Mouse (Mus musculus) neural tube, embryonic 13.5 days (tissue): ENCODE results near the gene Ugt1a2. TPM values are rescaled to one million over a fixed set of nuclear protein-coding genes. Genes with fewer than 3 reads are reported as not detected.
"Not testable (repeated sequence)": the region's sequence is repeated elsewhere in the genome, so short reads cannot be mapped to it uniquely, and the experiment has no call there.

ENCODE experiments used
- ATAC-seq: fragments of 200-750 bp; cut with Nextera tagmentation; 2 replicates; pipeline ENCODE4 v1.8.0; 2017; ENCODE audit warnings: low read depth, mild to moderate bottlenecking, moderate TSS enrichment, moderate library complexity
- H3K27ac ChIP-seq: fragments of 300-500 bp; sonication (generic); replicated peaks from 2 replicates; pipeline ENCODE4 v1.5.1; 2015; ENCODE audit warnings: moderate library complexity, mild to moderate bottlenecking, inconsistent platforms
- H3K27me3 ChIP-seq: fragments of 300-500 bp; sonication (generic); 2 replicates; pipeline ENCODE4 v1.6.1; 2015; ENCODE audit warnings: mild to moderate bottlenecking, inconsistent platforms
- H3K36me3 ChIP-seq: fragments of 300-500 bp; sonication (generic); 2 replicates; pipeline ENCODE4 v1.6.1; 2015; ENCODE audit warnings: mild to moderate bottlenecking, inconsistent platforms
- H3K4me1 ChIP-seq: fragments of 300-500 bp; sonication (generic); replicated peaks from 2 replicates; pipeline ENCODE4 v1.6.1; 2015; ENCODE audit warnings: inconsistent platforms
- H3K4me2 ChIP-seq: fragments of 300-500 bp; sonication (generic); 2 replicates; pipeline ENCODE4 v1.6.1; 2015; ENCODE audit warnings: inconsistent platforms, mild to moderate bottlenecking, moderate library complexity
- H3K4me3 ChIP-seq: fragments of 300-500 bp; sonication (generic); 2 replicates; pipeline ENCODE4 v1.5.1; 2015; ENCODE audit warnings: mild to moderate bottlenecking, inconsistent platforms
- H3K9ac ChIP-seq: fragments of 300-500 bp; sonication (generic); 2 replicates; pipeline ENCODE4 v1.6.1; 2015; ENCODE audit warnings: moderate library complexity, mild to moderate bottlenecking, inconsistent platforms
- H3K9me3 ChIP-seq: fragments of 300-500 bp; sonication (generic); 2 replicates; pipeline ENCODE4 v1.6.1; 2016; ENCODE audit warnings: inconsistent platforms
- WGBS: fragments of 180-500 bp; shearing (Covaris S2); methylation state at CpG from one replicate; pipeline ENCODE4 v1.1.7; 2015; 5-methylcytosine and 5-hydroxymethylcytosine counted together
- polyA plus RNA-seq: library from polyadenylated mRNA; unstranded; fragments of >200 nt; fragmentation: Nextera tagmentation; extraction: Ambion mirVana; gene quantifications from 2 replicates; pipeline ENCODE4 v1.2.1, GENCODE M21; 2015

Ugt1a2 gene
- not detected in 2 replicates for polyA plus RNA-seq

DNA sequence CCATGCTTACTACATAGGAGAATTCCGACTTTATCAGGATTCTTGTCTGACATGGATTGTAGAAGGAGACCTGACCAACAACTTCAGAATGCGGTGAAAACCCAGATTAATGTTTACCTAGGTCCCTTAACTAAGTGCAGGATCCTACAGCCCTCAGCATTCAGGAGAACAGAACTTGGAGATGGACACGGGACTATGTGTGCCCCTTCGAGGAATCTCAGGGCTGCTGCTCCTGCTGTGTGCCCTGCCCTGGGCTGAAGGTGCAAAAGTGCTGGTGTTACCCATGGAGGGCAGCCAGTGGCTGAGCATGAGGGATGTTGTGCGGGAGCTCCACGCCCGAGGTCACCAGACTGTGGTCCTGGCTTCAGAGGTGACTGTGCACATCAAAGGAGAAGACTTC lies at the start of gene Ugt1a2:
TSS of gene Ugt1a2 (plus strand) at position 146 of the 400 bp plus-strand sequence.
- peaks cover 9% of the 10 kb centered on the region; the same call in 1 of the 2 replicates for H3K9me3 ChIP-seq
- no peaks in the 10 kb centered on the region for H3K27me3 ChIP-seq
- no peak for ATAC-seq
- no peak within 1 kb of the TSS for H3K4me3 ChIP-seq
- H3K9ac ChIP-seq = no peak within 1 kb of the TSS
- no peaks in the 10 kb centered on the region; the same call in 1 of the 2 replicates for H3K4me1 ChIP-seq
- no peaks in the 10 kb centered on the region for H3K36me3 ChIP-seq
- H3K4me2 ChIP-seq = no peak within 1 kb of the TSS
- no peak within 1 kb of the TSS for H3K27ac ChIP-seq
- WGBS = 80% methylated on average over 7 of the region's 7 CpGs

DNA sequence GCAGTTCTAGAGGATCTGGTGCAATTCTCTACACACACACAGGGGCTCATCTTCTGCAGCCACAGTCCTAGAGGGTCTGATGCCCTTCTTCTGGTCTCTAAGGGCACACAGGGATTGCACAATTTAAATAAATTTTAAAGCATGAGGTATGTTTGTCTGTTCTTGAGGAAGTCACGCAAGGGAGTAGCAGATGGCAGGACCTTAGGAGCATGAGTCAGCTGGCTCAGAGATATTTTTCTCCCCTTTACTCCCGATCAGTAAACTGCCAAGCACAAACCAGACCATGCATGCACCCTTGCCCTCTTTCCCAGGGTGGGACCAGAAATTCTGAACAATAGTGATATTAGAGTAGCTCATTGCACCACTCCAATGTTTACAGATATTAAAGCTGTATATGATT lies 42.0 kb upstream of the Ugt1a2 start:
- H3K4me3 ChIP-seq = no peak overlapping the region
- H3K27me3 ChIP-seq = no peaks in the 10 kb centered on the region
- no peak overlapping the region for H3K27ac ChIP-seq
- no peak overlapping the region for H3K9ac ChIP-seq
- H3K9me3 ChIP-seq = no peaks in the 10 kb centered on the region
- no peaks in the 10 kb centered on the region for H3K4me1 ChIP-seq
- no peaks in the 10 kb centered on the region for H3K36me3 ChIP-seq
- ATAC-seq = no peak
- no peak overlapping the region for H3K4me2 ChIP-seq
- WGBS = 87% methylated on average over 2 of the region's 2 CpGs

DNA sequence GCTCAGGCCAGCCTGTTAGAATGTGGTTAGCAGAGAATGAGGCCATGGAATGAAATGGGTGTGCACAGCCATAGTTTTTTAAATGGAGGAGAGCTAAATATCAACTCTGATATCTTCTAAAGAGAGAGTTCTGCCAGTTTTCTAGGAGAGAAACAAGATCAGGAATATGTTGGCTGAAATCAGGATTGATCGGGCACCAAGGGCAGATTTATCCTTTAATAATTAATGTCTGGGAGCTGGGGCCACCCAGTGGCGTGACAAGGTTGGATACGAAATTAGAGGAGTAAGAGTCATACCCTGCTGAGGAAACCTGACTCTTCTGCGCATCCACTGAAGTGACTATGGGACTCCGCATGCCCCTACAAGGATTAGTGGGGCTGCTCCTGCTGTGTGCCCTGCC lies 34.7 kb upstream of the Ugt1a2 start, which contains the start of gene Ugt1a5:
TSS of gene Ugt1a5 (plus strand) at position 302 of the 400 bp plus-strand sequence.
- no peaks in the 10 kb centered on the region for H3K9me3 ChIP-seq
- 78% methylated on average over 5 of the region's 5 CpGs for WGBS
- no peaks in the 10 kb centered on the region for H3K27me3 ChIP-seq
- H3K4me1 ChIP-seq = no peaks in the 10 kb centered on the region
- H3K27ac ChIP-seq = no peak within 1 kb of the TSS
- H3K4me2 ChIP-seq = no peak within 1 kb of the TSS
- H3K4me3 ChIP-seq = no peak within 1 kb of the TSS
- H3K9ac ChIP-seq = no peak within 1 kb of the TSS
- H3K36me3 ChIP-seq = no peaks in the 10 kb centered on the region
- ATAC-seq = no peak

DNA sequence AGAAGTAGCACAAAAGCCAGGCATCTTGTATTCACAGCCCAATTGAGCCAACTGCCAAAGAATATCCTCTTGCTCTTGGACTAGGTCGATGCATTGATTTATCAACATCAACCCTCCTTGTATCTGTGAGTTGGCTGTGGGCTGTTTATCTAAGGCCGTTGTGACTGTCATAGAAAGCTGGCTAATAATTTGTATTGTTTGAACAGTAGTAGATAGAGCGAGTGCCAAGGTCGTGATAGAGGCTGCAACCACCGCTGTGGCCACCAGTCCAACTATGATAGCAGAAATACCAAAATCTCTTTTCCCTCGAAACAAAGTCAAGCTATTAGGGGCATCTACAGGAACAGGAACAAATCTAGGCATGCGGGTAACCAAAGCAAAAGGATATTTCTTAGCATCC lies 28.2 kb upstream of the Ugt1a2 start:
- WGBS = 90% methylated on average over 6 of the region's 7 CpGs

DNA sequence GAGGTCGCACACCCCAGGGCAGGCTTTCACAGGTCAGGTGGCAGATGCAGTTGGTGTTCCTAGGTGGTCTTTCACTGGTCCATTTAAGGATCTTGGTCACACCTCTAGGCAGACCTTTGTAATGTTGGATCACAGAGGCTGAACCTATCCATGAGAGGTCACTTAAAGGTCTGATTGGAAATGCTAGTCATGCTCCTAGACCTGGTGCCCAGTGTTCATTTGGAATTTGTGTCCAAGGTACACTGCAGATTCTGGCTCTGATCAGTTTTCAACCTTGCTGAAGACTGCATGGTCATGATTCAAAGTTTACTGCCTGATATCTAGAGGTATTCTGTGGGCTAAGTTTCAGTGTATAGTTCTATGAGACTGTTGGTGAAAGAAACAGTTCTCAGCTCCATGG lies 20.7 kb upstream of the Ugt1a2 start:
- H3K27me3 ChIP-seq = no peaks in the 10 kb centered on the region
- peaks cover 22% of the 10 kb centered on the region for H3K9me3 ChIP-seq
- ATAC-seq = no peak
- H3K9ac ChIP-seq = no peak overlapping the region
- no peak overlapping the region for H3K27ac ChIP-seq
- no peak overlapping the region for H3K4me3 ChIP-seq
- no peak overlapping the region for H3K4me2 ChIP-seq
- no peaks in the 10 kb centered on the region for H3K36me3 ChIP-seq
- H3K4me1 ChIP-seq = no peaks in the 10 kb centered on the region
- WGBS = 91% methylated on average over 1 of the region's 1 CpGs

More for the DNA sequence above, 28.2 kb upstream of the Ugt1a2 start:
- not testable (repeated sequence) for H3K27me3 ChIP-seq, ATAC-seq, H3K9me3 ChIP-seq, H3K4me3 ChIP-seq, H3K4me2 ChIP-seq, H3K9ac ChIP-seq, H3K4me1 ChIP-seq, H3K36me3 ChIP-seq, H3K27ac ChIP-seq

DNA sequence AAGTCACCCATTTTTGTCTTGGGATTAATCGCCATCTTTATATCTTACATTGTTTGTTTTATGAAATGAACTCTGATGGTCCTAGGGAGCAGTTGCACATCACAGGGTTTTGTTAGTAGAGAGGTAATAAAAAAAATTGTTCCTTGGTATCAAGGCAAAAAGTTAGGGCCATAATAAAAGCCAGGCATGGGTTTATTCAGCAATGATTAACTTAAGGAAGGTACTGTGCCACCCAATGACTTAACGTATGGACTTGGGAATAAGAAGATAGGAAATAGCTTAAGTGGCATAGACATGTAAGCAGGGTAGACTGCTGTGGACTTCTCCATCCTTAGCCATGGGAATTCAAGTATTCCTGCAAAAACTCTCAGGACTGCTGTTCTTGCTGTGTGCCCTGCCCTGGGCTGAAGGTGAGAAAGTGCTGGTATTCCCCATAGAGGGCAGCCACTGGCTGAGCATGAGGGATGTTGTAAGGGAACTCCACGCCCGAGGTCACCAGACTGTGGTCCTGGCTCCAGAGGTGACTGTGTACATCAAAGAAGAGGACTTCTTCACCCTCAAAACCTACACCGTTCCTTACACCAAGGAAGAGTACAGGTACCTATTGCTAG lies 14.0 kb upstream of the Ugt1a2 start:
- no peak overlapping the region for H3K9ac ChIP-seq
- H3K36me3 ChIP-seq = no peaks in the 10 kb centered on the region
- no peaks in the 10 kb centered on the region for H3K27me3 ChIP-seq
- H3K4me2 ChIP-seq = no peak overlapping the region
- no peaks in the 10 kb centered on the region for H3K9me3 ChIP-seq
- WGBS = 87% methylated on average over 5 of the region's 5 CpGs
- H3K4me1 ChIP-seq = no peaks in the 10 kb centered on the region
- H3K27ac ChIP-seq = no peak overlapping the region
- H3K4me3 ChIP-seq = no peak overlapping the region
- no peak for ATAC-seq

DNA sequence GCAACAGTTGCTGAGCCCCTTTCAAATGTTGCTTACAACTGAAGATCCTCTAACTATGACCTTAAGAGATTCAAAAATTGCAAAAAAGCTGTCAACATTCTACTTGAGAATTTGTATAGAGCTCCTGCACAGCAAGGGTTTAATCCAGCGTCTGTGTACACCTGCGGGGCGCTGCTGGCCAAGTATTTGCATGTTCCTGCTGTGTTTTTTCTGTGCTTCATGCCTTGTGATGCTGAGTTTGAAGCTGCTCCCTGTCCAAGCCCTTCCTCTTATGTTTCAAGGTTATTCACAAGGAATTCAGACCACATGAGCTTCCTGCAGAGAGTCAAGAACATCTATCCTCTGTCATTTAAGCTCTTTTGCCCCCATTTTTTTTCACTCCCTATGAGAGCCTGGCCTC lies 8.3 kb upstream of the Ugt1a2 start:
- no peak overlapping the region for H3K4me2 ChIP-seq
- 74% methylated on average over 3 of the region's 3 CpGs for WGBS
- no peaks in the 10 kb centered on the region for H3K9me3 ChIP-seq
- H3K27ac ChIP-seq = no peak overlapping the region
- H3K4me3 ChIP-seq = no peak overlapping the region
- no peaks in the 10 kb centered on the region for H3K27me3 ChIP-seq
- ATAC-seq = no peak
- H3K9ac ChIP-seq = no peak overlapping the region
- H3K4me1 ChIP-seq = no peaks in the 10 kb centered on the region
- no peaks in the 10 kb centered on the region for H3K36me3 ChIP-seq

DNA sequence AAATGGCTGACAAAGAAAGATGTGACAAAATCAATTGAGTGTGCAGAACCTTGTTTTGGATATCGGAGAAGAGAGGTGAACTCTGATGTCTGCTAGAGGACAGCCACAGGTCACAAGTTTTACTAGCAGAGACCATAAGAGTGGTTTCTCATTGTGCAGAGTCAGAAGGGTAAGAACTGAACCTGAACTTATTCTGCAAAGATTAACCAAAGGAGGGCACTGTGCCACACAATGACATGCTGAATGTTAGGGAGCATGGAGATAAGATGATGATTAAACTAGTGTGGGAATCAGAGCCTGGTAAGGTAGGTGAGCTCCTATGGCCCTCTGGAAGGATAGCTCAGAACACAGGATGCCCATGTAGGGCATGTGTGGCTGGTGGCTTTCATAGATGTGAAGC lies 4.7 kb upstream of the Ugt1a2 start:
- Histone ChIP-seq H3K4me2 (no peak overlapping the region), H3K9me3 (no peaks in the 10 kb centered on the region), H3K4me3 (no peak overlapping the region), H3K9ac (no peak overlapping the region), H3K27me3 (no peaks in the 10 kb centered on the region), H3K27ac (no peak overlapping the region), H3K4me1 (no peaks in the 10 kb centered on the region), H3K36me3 (no peaks in the 10 kb centered on the region)
- WGBS = 84% methylated on average over 1 of the region's 1 CpGs
- ATAC-seq = no peak

DNA sequence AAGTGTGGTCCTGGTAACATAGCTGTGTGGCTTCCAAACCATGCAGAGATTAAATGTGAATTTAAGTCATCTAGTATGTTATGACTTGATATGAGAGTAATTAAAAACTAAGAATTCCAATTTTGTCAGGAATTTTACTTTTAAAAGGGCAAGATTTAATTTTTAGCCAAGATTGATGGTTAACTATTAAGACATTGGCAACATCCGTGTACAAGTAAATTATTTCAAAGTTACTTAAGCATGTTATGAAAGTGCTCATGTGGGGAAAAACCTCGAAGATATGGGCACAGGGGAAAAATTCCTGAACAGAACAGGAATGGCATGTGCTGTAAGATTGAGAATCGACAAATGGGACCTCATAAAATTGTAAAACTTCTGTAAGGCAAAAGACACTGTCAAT lies 3.0 kb upstream of the Ugt1a2 start:
- 76% methylated on average over 3 of the region's 3 CpGs for WGBS
- no peak for ATAC-seq
- Histone ChIP-seq H3K9ac (no peak overlapping the region), H3K27ac (no peak overlapping the region), H3K9me3 (no peaks in the 10 kb centered on the region), H3K4me1 (no peaks in the 10 kb centered on the region), H3K4me2 (no peak overlapping the region), H3K27me3 (no peaks in the 10 kb centered on the region), H3K4me3 (no peak overlapping the region), H3K36me3 (no peaks in the 10 kb centered on the region)

DNA sequence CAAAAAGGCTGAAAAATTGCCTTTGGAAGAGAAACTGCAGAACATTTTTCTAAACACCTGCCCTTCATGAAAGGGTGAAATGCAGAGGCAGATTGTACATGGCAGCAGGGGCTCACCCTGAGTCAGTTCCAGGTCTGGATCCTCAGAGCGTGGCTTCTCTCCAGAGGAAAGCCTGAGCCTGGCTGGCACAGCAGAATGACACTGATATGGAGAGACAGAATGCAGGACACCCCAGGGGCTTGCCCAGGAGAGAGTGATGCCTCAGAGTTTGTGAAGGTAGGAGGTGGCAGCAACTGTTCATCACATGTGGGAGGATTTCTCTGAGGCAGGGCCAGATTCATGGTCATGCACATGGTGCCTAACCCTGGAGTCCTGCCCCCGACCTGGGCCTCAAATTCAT lies 405 bp upstream of the Ugt1a2 start:
- no peak overlapping the region for H3K4me2 ChIP-seq
- no peaks in the 10 kb centered on the region for H3K27me3 ChIP-seq
- H3K4me3 ChIP-seq = no peak overlapping the region
- H3K4me1 ChIP-seq = no peaks in the 10 kb centered on the region; the same call in 1 of the 2 replicates
- 78% methylated on average over 2 of the region's 2 CpGs for WGBS
- no peak overlapping the region for H3K9ac ChIP-seq
- H3K36me3 ChIP-seq = no peaks in the 10 kb centered on the region
- no peak overlapping the region for H3K27ac ChIP-seq
- peaks cover 9% of the 10 kb centered on the region; the same call in 1 of the 2 replicates for H3K9me3 ChIP-seq
- no peak for ATAC-seq

DNA sequence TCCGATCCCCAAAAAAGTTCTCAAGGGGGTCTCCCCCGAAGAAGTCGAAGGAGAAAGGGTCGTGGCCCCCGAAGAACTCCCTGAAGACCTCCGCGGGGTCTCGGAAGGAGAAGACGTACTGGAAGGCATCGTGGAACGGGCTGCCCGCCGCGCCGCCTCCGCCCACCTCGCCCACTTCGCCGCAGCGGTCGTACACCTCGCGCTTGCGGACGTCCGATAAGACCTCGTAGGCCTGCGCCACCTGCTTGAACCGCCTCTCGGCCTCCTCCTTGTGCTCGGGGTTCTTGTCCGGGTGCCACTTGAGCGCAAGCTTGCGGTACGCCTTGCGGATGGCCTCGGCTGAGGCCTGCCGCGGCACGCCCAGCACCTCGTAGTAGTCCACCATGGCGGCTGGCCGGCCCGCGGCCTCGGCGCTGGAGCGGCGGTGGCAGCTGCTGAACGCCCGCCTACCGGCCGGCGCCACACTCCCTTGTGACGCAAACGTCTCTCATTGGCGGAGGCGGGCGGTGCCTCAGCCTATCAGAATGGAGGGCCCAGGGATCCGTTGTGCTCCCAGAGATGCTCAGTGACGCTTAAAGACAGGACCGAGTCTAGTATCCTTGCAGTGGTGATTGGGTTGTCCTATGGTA lies 5.0 kb downstream of the Ugt1a2 start, which contains the start of gene Dnajb3:
TSS of gene Dnajb3 (minus strand) at position 489 of the 629 bp plus-strand sequence.
- Histone ChIP-seq H3K9me3 (peaks cover 9% of the 10 kb centered on the region), H3K9ac (peak within 1 kb of the TSS; percentile 80), H3K4me3 (peak within 1 kb of the TSS; percentile 47), H3K27ac (peak within 1 kb of the TSS; percentile 57; the same call in 1 of the 2 replicates), H3K4me2 (peak within 1 kb of the TSS; percentile 73), H3K36me3 (no peaks in the 10 kb centered on the region), H3K4me1 (peaks cover 5% of the 10 kb centered on the region; the same call in 1 of the 2 replicates), H3K27me3 (no peaks in the 10 kb centered on the region)
- peak; percentile 100 for ATAC-seq
- WGBS = 5% methylated on average over 62 of the region's 62 CpGs

DNA sequence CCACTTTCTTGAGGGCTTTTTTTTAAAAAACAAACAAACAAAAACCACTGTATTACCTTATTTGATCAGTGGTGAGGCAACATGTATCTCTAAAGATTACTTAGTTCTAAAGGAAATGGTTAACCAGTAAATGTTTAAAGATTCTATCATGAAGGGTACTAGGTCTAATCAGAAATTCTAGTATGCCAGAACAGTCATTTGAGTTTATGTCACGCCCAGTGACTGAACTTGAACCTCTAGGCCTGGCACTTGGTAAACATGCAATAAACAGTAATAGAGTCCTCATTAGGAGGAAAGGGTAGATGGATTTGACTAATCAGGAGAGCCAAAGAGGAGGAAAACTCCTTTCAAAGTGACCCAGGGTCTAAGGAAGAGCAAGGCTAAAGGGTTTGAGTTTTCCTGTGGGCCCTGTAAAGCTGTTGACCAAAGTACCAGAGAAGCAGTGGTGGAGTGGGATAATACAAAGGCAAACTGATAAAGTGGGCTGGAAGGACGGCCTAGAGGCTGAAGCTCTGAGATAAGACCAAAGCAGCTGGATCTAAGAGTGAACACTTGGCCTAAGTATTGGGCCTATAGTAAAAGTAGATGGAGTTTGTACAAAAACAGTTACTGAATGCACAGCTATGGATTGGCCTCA lies 6.6 kb downstream of the Ugt1a2 start:
- Histone ChIP-seq H3K4me1 (peaks cover 5% of the 10 kb centered on the region; the same call in 1 of the 2 replicates), H3K9me3 (peaks cover 16% of the 10 kb centered on the region), H3K36me3 (no peaks in the 10 kb centered on the region), H3K4me2 (no peak overlapping the region), H3K27ac (no peak overlapping the region), H3K9ac (no peak overlapping the region), H3K4me3 (no peak overlapping the region), H3K27me3 (no peaks in the 10 kb centered on the region)
- no peak for ATAC-seq
- 84% methylated on average over 2 of the region's 2 CpGs for WGBS
